Mouse (Mus musculus) right cerebral cortex, adult 2 months (tissue): ENCODE measurements around the gene Pea15a.

Experiments used
- DNase-seq, 2 experiments: peaks; one replicate each; pipeline ENCODE4 v3.0.0; 2021 to 2022; ENCODE audit warnings: low spot score in 2 of 2

Gene Pea15a

GRCm38 (mm10) chr1:172179102-172179501, 27.5 kb downstream of the Pea15a start:
- no peak for DNase-seq

GRCm38 (mm10) chr1:172177791-172178190, 28.8 kb downstream of the Pea15a start:
- no peak for DNase-seq

GRCm38 (mm10) chr1:172173181-172173580, 33.4 kb downstream of the Pea15a start:
- no peak for DNase-seq

GRCm38 (mm10) chr1:172172381-172172780, 34.2 kb downstream of the Pea15a start:
- DNase-seq = no peak

GRCm38 (mm10) chr1:172169809-172170208, 36.8 kb downstream of the Pea15a start:
- DNase-seq = no peak

- no peak for DNase-seq
These were observed 38.7 kb downstream of the Pea15a start for GRCm38 (mm10) chr1:172167911-172168310.

GRCm38 (mm10) chr1:172162959-172163358, 43.6 kb downstream of the Pea15a start:
- DNase-seq = no peak

- DNase-seq = peak; percentile 44 to 65
These were observed 44.6 kb downstream of the Pea15a start for GRCm38 (mm10) chr1:172162009-172162408.

- DNase-seq = no peak
These were observed 46.1 kb downstream of the Pea15a start for GRCm38 (mm10) chr1:172160508-172160907.

GRCm38 (mm10) chr1:172159970-172160369, 46.6 kb downstream of the Pea15a start:
- no peak for DNase-seq

- no peak for DNase-seq
These were observed 51.1 kb downstream of the Pea15a start for GRCm38 (mm10) chr1:172155518-172155917.

GRCm38 (mm10) chr1:172154536-172154935, 52.1 kb downstream of the Pea15a start:
- DNase-seq = no peak

- no peak for DNase-seq
These were observed 57.4 kb downstream of the Pea15a start for GRCm38 (mm10) chr1:172148955-172149815.

GRCm38 (mm10) chr1:172148279-172148954, 58.2 kb downstream of the Pea15a start:
- DNase-seq = peak; percentile 33 to 54

GRCm38 (mm10) chr1:172147835-172148278, 58.7 kb downstream of the Pea15a start, which contains the start of gene Dcaf8:
Gene Dcaf8, plus strand, starts transcription at chr1:172148084.
- peak; percentile 94 to 96 for DNase-seq
